Mouse (Mus musculus) adrenal gland, adult 2 months (tissue): ENCODE measurements at regions not wholly inside any gene's neighbourhood (a gene's known extent, or its start where the extent isn't known, plus 50 kb on each side); places are given as distances from the start of the nearest gene placed in this dataset.

Experiments
- DNase-seq: peaks from one replicate; pipeline ENCODE4 v3.0.0; 2021

GRCm38 (mm10) chr1:179906115-179906514 is 54.2 kb upstream of the Cdc42bpa start:
- DNase-seq = no peak

- DNase-seq = no peak
Observed at GRCm38 (mm10) chr1:179892711-179893110, 67.6 kb upstream of the Cdc42bpa start.

DNA sequence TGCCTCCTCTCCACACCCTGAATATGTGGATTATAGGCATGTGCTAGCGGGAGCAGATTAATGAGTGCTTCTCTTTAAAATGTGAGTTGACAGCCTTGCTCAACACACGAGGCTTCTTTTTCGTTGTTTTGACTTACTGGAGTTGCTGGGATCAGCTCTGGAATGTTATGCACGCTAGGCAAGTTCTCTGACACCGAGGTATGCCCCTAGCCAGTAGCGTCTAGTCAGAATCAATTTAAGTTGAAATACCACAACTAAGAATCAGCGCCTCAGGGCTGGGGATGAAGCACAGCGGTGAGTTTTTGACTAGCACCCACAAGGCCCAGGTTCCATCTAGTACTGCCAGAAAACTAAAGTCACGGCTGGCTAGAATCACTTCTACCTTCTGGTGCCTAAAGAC is 72.4 kb upstream of the Cdc42bpa start:
- no peak for DNase-seq

GRCm38 (mm10) chr1:179881222-179881621 is 77.7 kb upstream of the Ahctf1 start:
- no peak for DNase-seq

- no peak for DNase-seq
Observed at GRCm38 (mm10) chr1:179877893-179878292, 74.4 kb upstream of the Ahctf1 start.

DNA sequence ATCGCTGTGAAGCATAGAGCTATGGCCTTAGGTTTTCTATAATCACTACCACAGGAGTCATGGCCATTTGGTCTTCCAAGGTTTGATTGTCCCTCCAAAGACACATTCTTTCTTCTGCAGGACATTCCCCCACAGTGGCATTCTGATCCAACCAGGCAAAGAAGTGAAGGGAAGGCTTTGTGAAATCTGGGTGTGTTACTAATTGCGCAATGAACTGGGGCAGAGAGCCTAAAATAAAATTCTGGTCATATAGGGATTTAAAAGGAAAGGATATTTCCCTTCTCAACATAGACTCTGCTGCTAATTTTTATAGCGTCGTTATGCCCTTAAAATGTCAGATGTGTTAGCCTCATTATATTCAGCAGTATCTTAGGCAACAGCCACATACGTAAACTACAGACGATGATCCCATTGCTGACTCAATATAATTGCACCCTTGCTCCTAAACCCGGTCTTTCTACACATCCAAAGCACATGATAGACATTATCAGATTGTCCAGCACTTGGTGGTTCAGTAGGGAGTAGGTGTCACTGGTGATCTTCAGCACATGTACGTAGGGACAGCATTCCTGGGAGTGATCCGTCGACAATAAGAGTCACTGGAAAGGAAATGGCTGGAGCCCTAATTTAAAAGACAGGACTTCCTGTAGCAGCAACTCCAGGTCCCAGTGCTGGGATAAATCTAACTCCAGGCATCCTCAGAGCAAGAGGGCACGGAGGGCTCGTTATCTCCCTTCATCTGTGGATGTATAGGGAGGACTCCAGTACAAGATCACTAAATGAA is 70.5 kb upstream of the Ahctf1 start:
- DNase-seq = no peak

- DNase-seq = no peak
Observed at GRCm38 (mm10) chr1:179871961-179872360, 68.5 kb upstream of the Ahctf1 start.

DNA sequence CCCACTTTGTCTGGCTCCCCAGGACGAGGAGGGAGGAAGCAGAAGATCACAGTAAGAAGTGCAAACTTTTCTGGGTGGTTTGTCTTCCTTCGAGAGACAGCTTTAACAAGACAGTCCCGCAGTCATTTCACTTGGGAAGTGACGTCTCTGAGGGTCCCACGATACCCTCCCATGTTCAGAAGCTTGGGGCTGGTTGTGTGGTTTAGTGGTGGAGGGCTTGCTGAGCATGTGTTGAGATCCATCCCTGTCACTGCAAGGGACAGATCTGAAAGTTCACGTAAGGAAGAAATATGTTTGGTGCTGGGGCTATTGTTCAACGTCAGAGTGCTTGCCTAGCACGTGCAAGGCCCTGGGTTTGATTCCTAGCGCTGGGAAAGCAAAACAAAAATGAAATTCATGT is 65.2 kb upstream of the Ahctf1 start:
- no peak for DNase-seq

- DNase-seq = no peak
Observed at GRCm38 (mm10) chr1:179867493-179867892, 64.0 kb upstream of the Ahctf1 start.

GRCm38 (mm10) chr1:179866056-179866772 is 62.7 kb upstream of the Ahctf1 start:
- DNase-seq = peak; percentile 75

DNA sequence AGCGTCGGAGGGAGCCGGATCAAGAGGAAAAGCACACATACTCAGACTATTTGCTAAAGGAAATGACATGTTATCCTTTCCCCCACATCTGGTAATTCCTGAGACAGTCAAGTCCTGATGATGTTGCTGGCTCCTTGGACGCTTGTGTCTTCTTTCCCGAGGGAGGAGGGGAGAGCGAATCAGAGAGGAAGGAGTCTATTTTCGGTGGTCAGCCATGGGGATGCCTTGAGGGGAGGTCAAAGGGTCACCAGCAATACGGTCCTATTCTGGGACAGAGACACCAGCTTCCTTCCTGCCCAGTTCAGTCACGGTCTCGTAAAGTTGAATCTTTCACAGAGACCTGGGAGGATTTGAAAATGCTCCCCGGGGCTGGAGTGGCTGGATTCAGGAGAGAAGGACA is 62.1 kb upstream of the Ahctf1 start:
- peak; percentile 50 for DNase-seq

- no peak for DNase-seq
Observed at GRCm38 (mm10) chr1:179864537-179865226, 61.2 kb upstream of the Ahctf1 start.

DNA sequence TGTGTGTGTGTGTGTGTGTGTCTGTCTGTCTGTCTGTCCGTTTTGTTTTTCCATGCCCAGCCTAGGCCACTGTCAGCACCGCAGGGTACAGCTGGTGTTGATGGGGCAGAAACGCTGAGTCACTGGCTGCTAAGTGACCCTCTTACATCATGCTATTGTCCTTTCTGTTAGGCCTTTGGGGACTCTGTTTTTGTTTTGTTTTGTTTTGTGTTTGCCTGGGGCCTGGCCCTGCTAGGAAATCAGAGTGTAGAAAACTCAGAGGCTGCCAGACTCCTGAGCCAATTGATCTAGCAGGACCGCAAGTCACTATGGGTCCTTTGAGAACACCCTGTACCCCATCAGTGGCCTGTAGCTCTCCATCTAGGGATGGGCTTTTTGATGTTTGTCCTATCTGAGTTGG is 59.9 kb upstream of the Ahctf1 start:
- peak; percentile 52 for DNase-seq

GRCm38 (mm10) chr1:179862941-179863340 is 59.5 kb upstream of the Ahctf1 start:
- DNase-seq = no peak

GRCm38 (mm10) chr1:179861776-179862175 is 58.3 kb upstream of the Ahctf1 start:
- no peak for DNase-seq

DNA sequence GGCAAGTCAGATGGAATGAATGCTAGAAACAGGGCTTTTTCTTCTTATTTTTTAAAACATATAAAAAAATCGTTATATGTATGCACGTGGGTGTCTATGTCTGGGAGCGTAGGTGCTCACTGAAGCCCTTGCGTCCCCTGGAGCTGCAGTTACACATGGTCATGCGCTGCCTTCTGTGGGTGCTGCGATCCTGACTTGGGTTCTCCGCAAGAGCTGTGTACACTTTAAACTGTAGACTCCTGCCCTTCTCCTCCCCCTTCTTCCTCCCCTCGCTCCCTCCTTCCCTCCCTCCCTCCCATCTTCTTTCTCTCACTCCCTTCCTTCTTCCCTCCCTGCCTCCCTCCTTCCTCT is 56.0 kb upstream of the Ahctf1 start:
- DNase-seq = no peak

GRCm38 (mm10) chr1:179858780-179859551 is 55.5 kb upstream of the Ahctf1 start:
- peak; percentile 32 for DNase-seq

GRCm38 (mm10) chr1:179854288-179854965 is 50.9 kb upstream of the Ahctf1 start:
- DNase-seq = no peak
